Mouse (Mus musculus) CH12.LX (cell line): Measurements from ENCODE around the gene Mafb. TPM values are rescaled to one million over a fixed set of nuclear protein-coding genes. Genes with fewer than 3 reads are reported as not detected.

ENCODE experiments used
- DNase-seq: peaks from one replicate; pipeline ENCODE4 v3.0.0-alpha.2; 2013; ENCODE audit errors: extremely low read depth
- H3K27ac ChIP-seq: 2 replicates; pipeline ENCODE4 v1.5.1; 2012; ENCODE audit warnings: low read depth, mild to moderate bottlenecking, control low read depth, moderate library complexity; ENCODE audit not compliant: insufficient read depth
- H3K27me3 ChIP-seq: replicated peaks from 2 replicates; pipeline ENCODE3; 2012; ENCODE audit warnings: inconsistent platforms
- H3K36me3 ChIP-seq, 2 experiments: replicated peaks in 1 of 2; 2 replicates each; pipeline versions ENCODE3 to v1.6.1; 2012; ENCODE audit warnings: inconsistent platforms in 1 of 2, low read length in 1 of 2, mild to moderate bottlenecking in 1 of 2, mixed read lengths in 1 of 2, moderate library complexity in 1 of 2; ENCODE audit not compliant: control insufficient read depth in 1 of 2, insufficient read depth in 1 of 2
- H3K4me1 ChIP-seq, 2 experiments: 2 replicates each; pipeline ENCODE4 v1.6.1; 2012; ENCODE audit warnings: inconsistent platforms in 1 of 2, moderate library complexity in 1 of 2; ENCODE audit not compliant: insufficient read depth in 2 of 2, control insufficient read depth in 1 of 2
- H3K4me2 ChIP-seq: 2 replicates; pipeline ENCODE4 v1.6.1; 2012; ENCODE audit warnings: low read depth, mild to moderate bottlenecking, control low read depth; ENCODE audit not compliant: poor library complexity, insufficient read depth, severe bottlenecking
- H3K4me3 ChIP-seq, 3 experiments: fragments of 150-350 bp in 1 of 3; sonication (generic) in 1 of 3; replicated peaks in 1 of 3; 2 replicates each; pipeline versions ENCODE3 to v1.5.1; 2011 to 2012; ENCODE audit warnings: low read depth in 2 of 3, low read length in 2 of 3, mild to moderate bottlenecking in 2 of 3, moderate library complexity in 2 of 3, control low read depth in 1 of 3, improper control_type of control experiment in 1 of 3, inconsistent platforms in 1 of 3, mixed read lengths in 1 of 3; ENCODE audit not compliant: poor library complexity in 1 of 3
- H3K79me2 ChIP-seq: replicated peaks from 2 replicates; pipeline ENCODE4 v1.6.1; 2012; ENCODE audit warnings: mild to moderate bottlenecking, moderate library complexity; ENCODE audit not compliant: control insufficient read depth, poor library complexity, insufficient read depth, severe bottlenecking; ENCODE audit errors: extremely low read depth
- H3K9ac ChIP-seq: 2 replicates; pipeline ENCODE4 v1.6.1; 2012; ENCODE audit warnings: low read depth, mild to moderate bottlenecking, control low read depth, moderate library complexity; ENCODE audit not compliant: insufficient read depth
- H3K9me3 ChIP-seq: replicated peaks from 2 replicates; pipeline ENCODE3; 2012; ENCODE audit warnings: low read length, inconsistent platforms, mixed read lengths
- BHLHE40 ChIP-seq: IDR thresholded peaks from 2 replicates; pipeline ENCODE4 v1.6.1; 2011; ENCODE audit warnings: mild to moderate bottlenecking, low read depth, low read length, improper control_type of control experiment
- CHD1 ChIP-seq: IDR thresholded peaks from 2 replicates; pipeline ENCODE4 v1.6.1; 2012; ENCODE audit warnings: low read depth, low read length, improper control_type of control experiment, inconsistent platforms
- CHD2 ChIP-seq: IDR thresholded peaks from 2 replicates; pipeline ENCODE4 v1.6.1; 2011; ENCODE audit warnings: low read length, improper control_type of control experiment
- E2F4 ChIP-seq: IDR thresholded peaks from 2 replicates; pipeline ENCODE4 v1.6.1; 2011; ENCODE audit warnings: low read depth, low read length, improper control_type of control experiment; ENCODE audit not compliant: insufficient replicate concordance
- EP300 ChIP-seq: IDR thresholded peaks from 2 replicates; pipeline ENCODE4 v1.6.1; 2011; ENCODE audit warnings: low read length, improper control_type of control experiment
- HCFC1 ChIP-seq: IDR thresholded peaks from 2 replicates; pipeline ENCODE4 v1.6.1; 2012; ENCODE audit warnings: low read depth, mild to moderate bottlenecking, inconsistent platforms, low read length, improper control_type of control experiment
- JUN ChIP-seq: IDR thresholded peaks from 2 replicates; pipeline ENCODE4 v1.6.1; 2011; ENCODE audit warnings: low read depth, mild to moderate bottlenecking, low read length, improper control_type of control experiment, moderate library complexity; ENCODE audit not compliant: insufficient read depth
- JUND ChIP-seq: conservative IDR thresholded peaks from 2 replicates; pipeline ENCODE4 v1.6.1; 2011; ENCODE audit warnings: low read depth, low read length, improper control_type of control experiment
- MAZ ChIP-seq: IDR thresholded peaks from 2 replicates; pipeline ENCODE4 v1.6.1; 2012; ENCODE audit warnings: low read depth, mild to moderate bottlenecking, inconsistent platforms, low read length, improper control_type of control experiment, moderate library complexity
- MEF2A ChIP-seq: IDR thresholded peaks from 2 replicates; pipeline ENCODE4 v1.6.1; 2014; ENCODE audit warnings: low read depth, mild to moderate bottlenecking, inconsistent platforms, low read length, improper control_type of control experiment, borderline replicate concordance
- NRF1 ChIP-seq: IDR thresholded peaks from 2 replicates; pipeline ENCODE4 v1.6.1; 2014; ENCODE audit warnings: low read depth, mild to moderate bottlenecking, inconsistent platforms, low read length, improper control_type of control experiment, moderate library complexity
- POLR2A ChIP-seq: IDR thresholded peaks from 2 replicates; pipeline ENCODE4 v1.6.1; 2011; ENCODE audit warnings: low read depth, mild to moderate bottlenecking, improper control_type of control experiment, low read length
- RAD21 ChIP-seq: IDR thresholded peaks from 2 replicates; pipeline ENCODE4 v1.6.1; 2011; ENCODE audit warnings: low read depth, mild to moderate bottlenecking, low read length, improper control_type of control experiment, moderate library complexity
- RCOR1 ChIP-seq: conservative IDR thresholded peaks from 2 replicates; pipeline ENCODE4 v1.6.1; 2012; ENCODE audit warnings: low read depth, mild to moderate bottlenecking, inconsistent platforms, low read length, improper control_type of control experiment
- SMC3 ChIP-seq: IDR thresholded peaks from 2 replicates; pipeline ENCODE4 v1.6.1; 2011; ENCODE audit warnings: low read depth, low read length, improper control_type of control experiment
- TBP ChIP-seq: conservative IDR thresholded peaks from 2 replicates; pipeline ENCODE4 v1.6.1; 2011; ENCODE audit warnings: low read depth, low read length, improper control_type of control experiment
- TCF12 ChIP-seq: IDR thresholded peaks from 2 replicates; pipeline ENCODE4 v1.6.1; 2014; ENCODE audit warnings: low read depth, mild to moderate bottlenecking, inconsistent platforms, low read length, improper control_type of control experiment
- USF1 ChIP-seq: IDR thresholded peaks from 2 replicates; pipeline ENCODE4 v1.6.1; 2014; ENCODE audit warnings: low read depth, mild to moderate bottlenecking, inconsistent platforms, low read length, improper control_type of control experiment
- ZC3H11A ChIP-seq: IDR thresholded peaks from 2 replicates; pipeline ENCODE4 v1.6.1; 2012; ENCODE audit warnings: low read depth, mild to moderate bottlenecking, inconsistent platforms, low read length, improper control_type of control experiment
- ZMIZ1 ChIP-seq: IDR thresholded peaks from 2 replicates; pipeline ENCODE4 v1.6.1; 2012; ENCODE audit warnings: low read depth, mild to moderate bottlenecking, inconsistent platforms, low read length, improper control_type of control experiment
- dilution Hi-C: fragments of 300-500 bp; cut with MboI; formaldehyde crosslinking; loops from 2 replicates; pipeline ENCODE4 v1.14.3; 2020; ENCODE audit warnings: low sequenced_read_pairs; ENCODE audit not compliant: extremely low pct_unique_long_range_greater_than_20kb, extremely low pct_ligation_motif_present
- in situ Hi-C: fragments of 300-500 bp; cut with MboI; formaldehyde crosslinking; loops from 3 replicates; pipeline ENCODE4 v1.14.3; 2019; ENCODE audit warnings: low sequenced_read_pairs, low pct_ligation_motif_present, low pct_unique_long_range_greater_than_20kb, mixed read lengths
- polyA plus RNA-seq: library from polyadenylated mRNA; unstranded; fragments of >175 nt; gene quantifications from 2 replicates; pipeline ENCODE4 v1.2.1, GENCODE M21; 2012; ENCODE audit warnings: low read depth; ENCODE audit not compliant: insufficient read length
- total RNA-seq, 2 experiments: library from RNA; depleted of rRNA; stranded (reverse); fragments of 300-350 nt in 1 of 2; fragments of >200 nt in 1 of 2; gene quantifications; 2 replicates each; pipeline ENCODE4 v1.2.3; 2012 to 2014

The Mafb gene
- total and polyA plus RNA-seq, 3 experiments, result 0.04 to 0.47 (median 0.17) TPM

DNA sequence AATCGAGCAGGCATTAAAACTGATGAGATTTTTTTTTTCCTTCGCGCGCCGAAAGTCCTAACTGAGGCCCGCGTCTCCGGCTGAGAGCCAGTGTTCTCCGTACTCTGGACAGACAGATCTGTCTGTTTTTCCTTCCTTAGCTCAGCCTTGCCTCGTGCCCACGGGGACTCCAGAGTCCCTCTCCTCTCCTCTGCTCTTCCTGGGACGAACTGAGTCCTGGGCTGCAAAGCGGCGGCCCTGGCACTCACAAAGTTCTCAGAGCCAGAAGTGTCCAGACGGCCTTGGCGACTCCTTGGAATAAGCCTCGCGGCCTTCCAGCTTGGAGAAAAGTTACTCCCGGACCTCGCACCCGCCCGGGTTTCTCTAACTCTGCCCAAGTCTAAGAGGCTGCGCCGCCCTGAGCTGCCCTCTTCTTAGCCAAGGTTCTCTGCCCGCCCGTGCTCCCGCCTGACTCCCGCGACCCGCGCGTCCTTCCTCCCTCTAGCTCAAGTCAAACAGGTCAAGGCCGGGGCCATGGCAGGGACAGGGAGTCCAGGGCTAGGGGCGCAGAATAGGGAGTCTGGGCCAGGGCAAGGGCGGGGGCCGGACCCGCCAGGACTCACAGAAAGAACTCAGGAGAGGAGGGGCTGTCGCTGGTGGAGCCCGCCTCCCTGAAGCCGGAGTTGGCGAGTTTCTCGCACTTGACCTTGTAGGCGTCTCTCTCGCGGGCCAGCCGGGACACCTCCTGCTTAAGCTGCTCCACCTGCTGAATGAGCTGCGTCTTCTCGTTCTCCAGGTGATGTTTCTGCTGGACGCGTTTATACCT is 1.6 kb downstream of the Mafb start:
- Histone ChIP-seq H3K4me2 (no peak overlapping the region), H3K4me3 (no peak overlapping the region), H3K9ac (no peak overlapping the region), H3K36me3 (no peaks in the 10 kb centered on the region), H3K27me3 (peaks cover 57% of the 10 kb centered on the region), H3K9me3 (peaks cover 10% of the 10 kb centered on the region), H3K79me2 (no peaks in the 10 kb centered on the region), H3K27ac (no peak overlapping the region), H3K4me1 (peaks cover 0 to 3% of the 10 kb centered on the region in 2 experiments; a peak in 1 of 4 replicates)
- no peak for DNase-seq
- dilution Hi-C loops, result no loop called here
- in situ Hi-C loops, result loop anchor here (25.0 kb wide), 1 partner anchor 303 kb away; no protein-coding TSS in a partner anchor
- no peak for TF ChIP-seq SMC3
- TF ChIP-seq MAZ, result no peak
- TF ChIP-seq JUND, result no peak
- TF ChIP-seq HCFC1, result no peak
- no peak for TF ChIP-seq CHD1
- no peak for TF ChIP-seq ZC3H11A
- TF ChIP-seq EP300, result no peak

DNA sequence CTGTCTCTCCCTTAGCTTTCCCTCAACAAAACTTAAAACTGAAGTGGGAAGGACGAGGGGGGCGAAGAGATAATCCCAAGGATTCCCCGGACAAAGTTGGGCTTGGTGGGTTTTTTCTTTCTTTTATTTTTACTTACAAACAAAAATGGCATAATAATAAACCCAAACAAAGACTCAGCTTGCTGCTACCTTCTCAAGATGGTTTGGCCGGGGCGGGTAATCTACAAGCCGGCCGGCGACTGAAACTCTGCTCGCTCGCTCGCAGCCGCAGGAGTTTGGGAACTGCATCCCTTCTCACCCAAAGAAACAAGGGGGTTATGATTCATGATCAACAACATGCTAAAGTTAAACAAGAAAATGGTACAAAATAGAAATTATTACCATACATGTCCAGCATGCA is 2.2 kb downstream of the Mafb start:
- no peak overlapping the region for H3K4me3 ChIP-seq
- H3K9me3 ChIP-seq, result peaks cover 10% of the 10 kb centered on the region
- in situ Hi-C loops, result loop anchor here (25.0 kb wide), 1 partner anchor 302 kb away; no protein-coding TSS in a partner anchor
- no peak for DNase-seq
- H3K27ac ChIP-seq, result no peak overlapping the region
- no peak overlapping the region for H3K9ac ChIP-seq
- peaks cover 0 to 3% of the 10 kb centered on the region in 2 experiments; a peak in 1 of 4 replicates for H3K4me1 ChIP-seq
- H3K27me3 ChIP-seq, result peaks cover 53% of the 10 kb centered on the region
- TF ChIP-seq BHLHE40, result no peak
- TF ChIP-seq TBP, result no peak
- no peak for TF ChIP-seq JUND
- TF ChIP-seq CHD1, result no peak
- no peak for TF ChIP-seq JUN
- no peak for TF ChIP-seq POLR2A
- no peak for TF ChIP-seq MEF2A
- TF ChIP-seq RCOR1, result no peak
- no peak for TF ChIP-seq CHD2
- TF ChIP-seq E2F4, result no peak
- TF ChIP-seq RAD21, result no peak
- TF ChIP-seq USF1, result no peak
- TF ChIP-seq TCF12, result no peak
- no peak for TF ChIP-seq ZMIZ1
- no peak for TF ChIP-seq NRF1
- TF ChIP-seq, all 38 proteins: peak for 0
- no peak overlapping the region for H3K4me2 ChIP-seq
- no peaks in the 10 kb centered on the region for H3K36me3 ChIP-seq
- dilution Hi-C loops, result no loop called here
- H3K79me2 ChIP-seq, result no peaks in the 10 kb centered on the region
